Mouse (Mus musculus) stomach, postnatal 0 days (tissue): Measurements from ENCODE around the gene Gm20532. TPM values are rescaled to one million over a fixed set of nuclear protein-coding genes. Genes with fewer than 3 reads are reported as not detected.

Experiments
- ATAC-seq: fragments of 200-750 bp; cut with Nextera tagmentation; 2 replicates; pipeline ENCODE4 v1.8.0; 2017; ENCODE audit not compliant: low FRiP score, low TSS enrichment
- DNase-seq: peaks from one replicate; pipeline ENCODE4 v3.0.0-alpha.2; 2016; ENCODE audit warnings: low spot score
- H3K27ac ChIP-seq: fragments of 300-500 bp; sonication (generic); replicated peaks from 2 replicates; pipeline ENCODE4 v1.5.1; 2014; ENCODE audit warnings: mild to moderate bottlenecking, control low read depth
- H3K27me3 ChIP-seq: fragments of 300-500 bp; sonication (generic); 2 replicates; pipeline ENCODE4 v1.6.1; 2014; ENCODE audit warnings: low read length; ENCODE audit not compliant: control insufficient read depth, insufficient read depth
- H3K36me3 ChIP-seq: fragments of 300-500 bp; sonication (generic); 2 replicates; pipeline ENCODE4 v1.6.1; 2014; ENCODE audit warnings: low read length, mixed read lengths; ENCODE audit not compliant: control insufficient read depth, insufficient read depth
- H3K4me1 ChIP-seq: fragments of 300-500 bp; sonication (generic); replicated peaks from 2 replicates; pipeline ENCODE4 v1.6.1; 2014; ENCODE audit warnings: antibody characterized with exemption; ENCODE audit not compliant: control insufficient read depth, insufficient read depth
- H3K4me2 ChIP-seq: fragments of 300-500 bp; sonication (generic); replicated peaks from 2 replicates; pipeline ENCODE4 v1.6.1; 2014; ENCODE audit warnings: low read depth, mild to moderate bottlenecking, control low read depth, moderate library complexity
- H3K4me3 ChIP-seq: fragments of 300-500 bp; sonication (generic); 2 replicates; pipeline ENCODE4 v1.5.1; 2014; ENCODE audit warnings: low read depth, low read length, control low read depth
- H3K9ac ChIP-seq: fragments of 300-500 bp; sonication (generic); 2 replicates; pipeline ENCODE4 v1.6.1; 2014; ENCODE audit warnings: mild to moderate bottlenecking, low read length, control low read depth, mixed read lengths
- H3K9me3 ChIP-seq: fragments of 300-500 bp; sonication (generic); 2 replicates; pipeline ENCODE4 v1.6.1; 2016; ENCODE audit warnings: low read length; ENCODE audit not compliant: control insufficient read depth
- CTCF ChIP-seq: IDR thresholded peaks from 2 replicates; pipeline ENCODE4 v1.5.1; 2016; ENCODE audit warnings: antibody characterized with exemption, low read depth, mild to moderate bottlenecking, moderate library complexity
- EP300 ChIP-seq: optimal IDR thresholded peaks from 2 replicates; pipeline ENCODE3; 2016; ENCODE audit warnings: antibody characterized with exemption
- WGBS: fragments of 180-500 bp; shearing (Covaris S2); extraction: QIAGEN DNeasy Blood & Tissue Kit; methylation state at CpG from one replicate; pipeline ENCODE4 v1.1.7; 2014; 5-methylcytosine and 5-hydroxymethylcytosine counted together
- polyA plus RNA-seq: library from polyadenylated mRNA; unstranded; fragments of >200 nt; fragmentation: Nextera tagmentation; extraction: Ambion mirVana; gene quantifications from 2 replicates; pipeline ENCODE4 v1.2.1, GENCODE M21; 2015

The Gm20532 gene
- polyA plus RNA-seq, 1 experiment from 2014 or later = not detected

- TF ChIP-seq CTCF = no peak
- TF ChIP-seq EP300 = no peak
- WGBS = 69% methylated on average over 21 of the region's 21 CpGs
- peak overlapping the region; percentile 18; the same call in 1 of the 2 replicates for H3K27ac ChIP-seq
- no peaks in the 10 kb centered on the region for H3K9me3 ChIP-seq
- peak; percentile 33; the same call in 1 of the 2 replicates for ATAC-seq
- DNase-seq = peak; percentile 42
- peaks cover 18% of the 10 kb centered on the region for H3K36me3 ChIP-seq
- H3K4me1 ChIP-seq = peaks cover 6% of the 10 kb centered on the region; the same call in 1 of the 2 replicates
- H3K27me3 ChIP-seq = no peaks in the 10 kb centered on the region
- no peak overlapping the region for H3K4me2 ChIP-seq
- no peak overlapping the region for H3K9ac ChIP-seq
- no peak overlapping the region for H3K4me3 ChIP-seq
These were observed 49.3 kb downstream of the Gm20532 start for GRCm38 (mm10) chr2:26635489-26636324.

- Histone ChIP-seq H3K36me3 (peaks cover 18% of the 10 kb centered on the region), H3K9ac (no peak overlapping the region), H3K9me3 (no peaks in the 10 kb centered on the region), H3K4me1 (peaks cover 6% of the 10 kb centered on the region; the same call in 1 of the 2 replicates), H3K4me3 (no peak overlapping the region), H3K27me3 (no peaks in the 10 kb centered on the region), H3K27ac (peak overlapping the region; percentile 18; the same call in 1 of the 2 replicates), H3K4me2 (no peak overlapping the region)
- no peak for DNase-seq
- 20% methylated on average over 2 of the region's 2 CpGs for WGBS
- TF ChIP-seq EP300 (no peak), CTCF (no peak)
- ATAC-seq = no peak
These were observed 49.8 kb downstream of the Gm20532 start for GRCm38 (mm10) chr2:26636325-26636635.

GRCm38 (mm10) chr2:26637316-26637932, 51.0 kb downstream of the Gm20532 start:
- DNase-seq = no peak
- Histone ChIP-seq H3K9me3 (no peaks in the 10 kb centered on the region), H3K27me3 (no peaks in the 10 kb centered on the region), H3K4me1 (peaks cover 6% of the 10 kb centered on the region; the same call in 1 of the 2 replicates), H3K36me3 (peaks cover 18% of the 10 kb centered on the region), H3K9ac (no peak overlapping the region), H3K4me2 (no peak overlapping the region), H3K4me3 (no peak overlapping the region), H3K27ac (no peak overlapping the region)
- no peak for ATAC-seq
- TF ChIP-seq CTCF = no peak
- no peak for TF ChIP-seq EP300
- 80% methylated on average over 4 of the region's 4 CpGs for WGBS

DNA sequence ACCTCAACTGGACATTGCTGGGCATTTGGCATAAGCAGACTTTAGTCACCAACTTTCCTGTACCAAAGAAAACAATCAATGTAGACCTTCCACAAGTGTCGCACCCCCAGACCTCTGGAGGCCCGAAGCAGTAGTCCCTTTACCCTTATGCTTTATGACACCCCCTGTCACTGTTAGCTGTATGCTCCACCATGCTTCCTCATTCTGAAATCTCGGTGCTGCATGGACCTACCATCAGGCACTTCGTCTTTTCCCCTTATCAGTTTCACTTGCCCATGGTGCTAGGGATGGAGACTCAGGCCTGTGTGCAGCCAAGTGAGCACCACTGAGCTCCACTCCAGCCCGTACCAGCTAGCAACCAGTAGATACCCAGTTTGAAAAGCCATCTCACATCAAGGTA, 51.6 kb downstream of the Gm20532 start:
- Histone ChIP-seq H3K36me3 (peaks cover 18% of the 10 kb centered on the region), H3K27ac (no peak overlapping the region), H3K4me2 (no peak overlapping the region; the same call in 1 of the 2 replicates), H3K27me3 (no peaks in the 10 kb centered on the region), H3K9ac (no peak overlapping the region; the same call in 1 of the 2 replicates), H3K9me3 (no peaks in the 10 kb centered on the region), H3K4me1 (peaks cover 6% of the 10 kb centered on the region; the same call in 1 of the 2 replicates), H3K4me3 (no peak overlapping the region)
- no peak for ATAC-seq
- no peak for TF ChIP-seq CTCF
- TF ChIP-seq EP300 = no peak
- DNase-seq = no peak
- WGBS = 74% methylated on average over 5 of the region's 5 CpGs

GRCm38 (mm10) chr2:26638572-26638971, 52.1 kb downstream of the Gm20532 start:
- ATAC-seq (no peak), DNase-seq (no peak)
- H3K9me3 ChIP-seq = no peaks in the 10 kb centered on the region
- no peaks in the 10 kb centered on the region for H3K27me3 ChIP-seq
- H3K4me2 ChIP-seq = peak overlapping the region; percentile 63
- peak overlapping the region; percentile 92; the same call in 1 of the 2 replicates for H3K27ac ChIP-seq
- H3K4me1 ChIP-seq = peaks cover 6% of the 10 kb centered on the region; the same call in 1 of the 2 replicates
- 42% methylated on average over 5 of the region's 5 CpGs for WGBS
- TF ChIP-seq EP300 = no peak
- no peak for TF ChIP-seq CTCF
- peak overlapping the region; percentile 76; the same call in 1 of the 2 replicates for H3K4me3 ChIP-seq
- H3K9ac ChIP-seq = peak overlapping the region; percentile 81
- peaks cover 18% of the 10 kb centered on the region for H3K36me3 ChIP-seq

DNA sequence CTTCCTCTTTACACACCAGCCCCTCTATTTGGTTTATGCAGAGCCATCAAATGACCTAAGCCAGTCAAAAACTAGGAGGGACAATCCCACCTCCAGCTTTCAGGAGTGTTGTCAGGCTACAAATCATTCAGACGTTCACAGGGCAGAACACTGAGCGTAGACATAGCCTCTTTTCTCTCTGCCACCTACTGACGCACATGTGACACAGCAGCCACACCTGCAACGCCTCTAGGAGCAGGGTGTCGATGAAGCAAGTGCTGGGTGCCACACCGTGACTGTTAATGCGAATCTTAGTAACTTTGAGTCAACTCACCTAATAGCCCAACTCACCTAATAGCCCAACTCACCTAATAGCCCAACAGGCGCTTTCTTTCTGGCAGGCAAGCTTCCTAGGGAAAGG, 52.6 kb downstream of the Gm20532 start:
- ATAC-seq = peak; percentile 72
- TF ChIP-seq EP300 (no peak), CTCF (peak; percentile 75)

More for the DNA sequence above, 52.6 kb downstream of the Gm20532 start:
- peaks cover 6% of the 10 kb centered on the region; the same call in 1 of the 2 replicates for H3K4me1 ChIP-seq
- peak overlapping the region; percentile 92 for H3K27ac ChIP-seq
- H3K36me3 ChIP-seq = peaks cover 18% of the 10 kb centered on the region
- H3K4me2 ChIP-seq = peak overlapping the region; percentile 63
- no peaks in the 10 kb centered on the region for H3K9me3 ChIP-seq
- peak overlapping the region; percentile 76 for H3K4me3 ChIP-seq
- H3K9ac ChIP-seq = peak overlapping the region; percentile 81
- 3% methylated on average over 8 of the region's 8 CpGs for WGBS
- no peaks in the 10 kb centered on the region for H3K27me3 ChIP-seq
- peak; percentile 78 for DNase-seq
